Mouse (Mus musculus) embryonic facial prominence, embryonic 10.5 days (tissue): ENCODE data around the gene Pdcd1lg2. TPM values are rescaled to one million over a fixed set of nuclear protein-coding genes. Genes with fewer than 3 reads are reported as not detected.

Experiments
- DNase-seq: peaks from one replicate; pipeline ENCODE4 v3.0.0-alpha.2; 2017; ENCODE audit warnings: low spot score
- H3K27ac ChIP-seq: fragments of 300-500 bp; sonication (generic); replicated peaks from 2 replicates; pipeline ENCODE4 v1.5.1; 2016; ENCODE audit warnings: mild to moderate bottlenecking
- H3K27me3 ChIP-seq: fragments of 300-500 bp; sonication (generic); replicated peaks from 2 replicates; pipeline ENCODE4 v1.6.1; 2016; ENCODE audit warnings: low read depth, mild to moderate bottlenecking; ENCODE audit not compliant: poor library complexity, severe bottlenecking
- H3K36me3 ChIP-seq: fragments of 300-500 bp; sonication (generic); replicated peaks from 2 replicates; pipeline ENCODE4 v1.6.1; 2016; ENCODE audit warnings: mild to moderate bottlenecking, moderate library complexity
- H3K4me1 ChIP-seq: fragments of 300-500 bp; sonication (generic); 2 replicates; pipeline ENCODE4 v1.6.1; 2016
- H3K4me3 ChIP-seq: fragments of 300-500 bp; sonication (generic); 2 replicates; pipeline ENCODE4 v1.5.1; 2016; ENCODE audit warnings: mild to moderate bottlenecking, moderate library complexity
- H3K9me3 ChIP-seq: fragments of 300-500 bp; sonication (generic); 2 replicates; pipeline ENCODE4 v1.6.1; 2016; ENCODE audit warnings: mild to moderate bottlenecking
- WGBS: fragments of 180-500 bp; shearing (Covaris S2); methylation state at CpG from one replicate; pipeline ENCODE4 v1.1.7; 2016; 5-methylcytosine and 5-hydroxymethylcytosine counted together
- polyA plus RNA-seq: library from polyadenylated mRNA; unstranded; fragments of >200 nt; fragmentation: Nextera tagmentation; extraction: Ambion mirVana; gene quantifications from 2 replicates; pipeline ENCODE4 v1.2.1, GENCODE M21; 2016

Gene Pdcd1lg2
- polyA plus RNA-seq, 1 experiment from 2014 or later = not detected

GRCm38 (mm10) chr19:29466819-29467218 lies 56.1 kb downstream of the Pdcd1lg2 start:
- Histone ChIP-seq H3K27ac (no peak overlapping the region), H3K4me1 (peaks cover 14% of the 10 kb centered on the region), H3K36me3 (no peaks in the 10 kb centered on the region), H3K4me3 (no peak overlapping the region), H3K27me3 (no peaks in the 10 kb centered on the region), H3K9me3 (no peaks in the 10 kb centered on the region)
- 92% methylated on average over 9 of the region's 9 CpGs for WGBS
- no peak for DNase-seq

- Histone ChIP-seq H3K9me3 (no peaks in the 10 kb centered on the region), H3K4me3 (no peak overlapping the region), H3K4me1 (peaks cover 14% of the 10 kb centered on the region), H3K27ac (no peak overlapping the region), H3K27me3 (no peaks in the 10 kb centered on the region), H3K36me3 (no peaks in the 10 kb centered on the region)
- no peak for DNase-seq
- WGBS = 89% methylated on average over 10 of the region's 10 CpGs
These were observed 58.4 kb downstream of the Pdcd1lg2 start for GRCm38 (mm10) chr19:29468941-29469685.

DNA sequence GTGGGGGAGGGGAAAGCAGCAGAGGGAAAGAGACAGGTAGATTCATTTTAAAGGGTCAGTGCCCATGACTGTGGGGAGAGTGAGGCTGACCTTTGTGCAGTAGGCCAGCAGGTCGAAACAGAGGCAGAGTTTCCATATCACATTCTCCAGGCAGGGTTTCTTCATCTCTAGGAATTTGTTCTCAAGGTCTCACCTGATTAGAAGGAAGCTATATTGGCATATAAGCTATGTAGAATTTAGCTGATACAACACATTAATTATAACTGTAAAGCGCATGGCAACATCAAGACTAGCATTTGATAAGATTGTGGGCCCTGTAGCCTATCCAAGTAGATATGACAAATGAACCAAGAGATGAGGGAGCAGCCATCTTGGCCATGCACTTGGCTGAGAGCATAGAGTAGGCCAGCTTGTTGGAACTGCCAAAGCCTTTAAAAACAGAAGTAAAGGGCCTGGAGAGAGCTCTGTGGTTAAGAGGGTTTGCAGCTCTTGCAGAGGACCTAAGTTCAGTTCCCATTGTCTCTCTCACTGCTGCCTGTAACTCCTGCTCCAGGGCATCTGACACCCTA lies 59.1 kb downstream of the Pdcd1lg2 start:
- H3K27ac ChIP-seq = no peak overlapping the region
- no peak for DNase-seq
- H3K4me3 ChIP-seq = no peak overlapping the region
- no peaks in the 10 kb centered on the region for H3K9me3 ChIP-seq
- 97% methylated on average over 2 of the region's 2 CpGs for WGBS
- no peaks in the 10 kb centered on the region for H3K36me3 ChIP-seq
- no peaks in the 10 kb centered on the region for H3K27me3 ChIP-seq
- peaks cover 14% of the 10 kb centered on the region for H3K4me1 ChIP-seq

- Histone ChIP-seq H3K36me3 (no peaks in the 10 kb centered on the region), H3K27me3 (no peaks in the 10 kb centered on the region), H3K4me1 (peaks cover 14% of the 10 kb centered on the region), H3K4me3 (no peak overlapping the region), H3K27ac (no peak overlapping the region), H3K9me3 (no peaks in the 10 kb centered on the region)
- DNase-seq = peak; percentile 14
- WGBS = 25% methylated on average over 4 of the region's 4 CpGs
These were observed 59.9 kb downstream of the Pdcd1lg2 start for GRCm38 (mm10) chr19:29470652-29471051.

DNA sequence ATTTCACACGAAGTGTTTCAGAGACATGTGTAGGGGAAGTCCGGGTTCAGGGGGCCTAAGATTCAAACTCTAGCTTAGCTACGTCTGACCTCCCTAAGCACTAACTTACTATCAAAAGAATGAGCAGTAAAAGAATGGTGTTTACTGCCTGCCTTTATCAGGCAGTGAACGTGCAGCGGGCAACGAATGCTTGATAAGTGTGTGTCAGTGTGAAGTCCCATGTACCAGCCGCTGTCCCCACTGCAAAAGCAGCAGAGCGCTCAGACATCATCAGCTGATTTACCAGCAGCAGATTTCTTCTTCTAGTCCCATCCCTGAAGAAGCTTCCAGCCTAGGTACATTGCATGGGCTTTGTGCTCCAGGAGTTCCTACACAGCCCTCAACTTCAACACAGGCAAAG lies 61.7 kb downstream of the Pdcd1lg2 start:
- WGBS = 91% methylated on average over 8 of the region's 8 CpGs
- Histone ChIP-seq H3K27me3 (no peaks in the 10 kb centered on the region), H3K9me3 (no peaks in the 10 kb centered on the region), H3K27ac (no peak overlapping the region), H3K4me1 (peaks cover 14% of the 10 kb centered on the region), H3K4me3 (no peak overlapping the region), H3K36me3 (no peaks in the 10 kb centered on the region)
- no peak for DNase-seq

DNA sequence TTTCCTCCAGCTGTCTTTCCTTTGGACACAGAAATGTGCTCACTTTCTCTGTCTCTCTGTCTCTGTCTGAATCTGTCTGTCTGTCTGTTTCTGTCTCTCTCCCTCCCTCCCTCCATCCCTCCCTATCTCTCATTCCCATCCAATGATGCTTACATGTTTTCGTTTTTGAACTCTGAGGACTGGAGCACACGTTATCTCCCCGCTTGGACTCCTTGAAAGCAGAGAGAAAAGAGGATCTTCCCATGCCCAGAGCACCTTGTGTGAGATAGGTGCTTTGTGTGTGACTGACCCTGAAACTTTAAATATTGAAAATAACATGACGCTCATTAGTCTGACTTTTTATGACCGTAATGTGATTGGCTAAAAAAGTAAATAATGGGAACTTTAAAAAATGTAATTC lies 62.2 kb downstream of the Pdcd1lg2 start:
- DNase-seq = no peak
- H3K9me3 ChIP-seq = no peaks in the 10 kb centered on the region
- 94% methylated on average over 5 of the region's 5 CpGs for WGBS
- no peaks in the 10 kb centered on the region for H3K27me3 ChIP-seq
- no peak overlapping the region for H3K27ac ChIP-seq
- no peaks in the 10 kb centered on the region for H3K36me3 ChIP-seq
- no peak overlapping the region for H3K4me3 ChIP-seq
- peaks cover 14% of the 10 kb centered on the region for H3K4me1 ChIP-seq

- no peaks in the 10 kb centered on the region for H3K27me3 ChIP-seq
- 61% methylated on average over 2 of the region's 2 CpGs for WGBS
- no peak overlapping the region for H3K27ac ChIP-seq
- no peaks in the 10 kb centered on the region for H3K36me3 ChIP-seq
- peaks cover 14% of the 10 kb centered on the region for H3K4me1 ChIP-seq
- H3K9me3 ChIP-seq = no peaks in the 10 kb centered on the region
- H3K4me3 ChIP-seq = no peak overlapping the region
- no peak for DNase-seq
These were observed 64.1 kb downstream of the Pdcd1lg2 start for GRCm38 (mm10) chr19:29474803-29475202.

DNA sequence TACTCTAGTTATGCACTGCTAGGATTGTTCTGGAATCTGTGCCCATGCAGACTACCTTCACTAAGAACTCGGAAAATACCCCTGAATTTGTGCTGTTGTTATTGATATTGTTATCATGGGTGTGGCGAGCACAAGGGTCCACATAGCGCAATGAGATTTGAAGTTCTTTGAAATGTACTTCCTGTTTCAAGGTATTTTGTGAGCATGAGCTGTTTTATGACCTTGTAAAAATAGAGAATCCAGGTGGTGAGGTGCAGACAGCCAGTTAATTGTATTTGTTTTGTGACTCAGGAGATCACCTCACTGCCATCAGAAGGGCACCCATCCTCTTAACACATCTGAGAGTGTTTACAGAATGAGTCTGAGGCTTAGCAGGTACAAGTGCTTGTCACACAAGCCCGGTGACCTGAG lies 64.5 kb downstream of the Pdcd1lg2 start:
- no peaks in the 10 kb centered on the region for H3K9me3 ChIP-seq
- H3K27ac ChIP-seq = no peak overlapping the region
- no peaks in the 10 kb centered on the region for H3K27me3 ChIP-seq
- H3K4me3 ChIP-seq = no peak overlapping the region
- no peaks in the 10 kb centered on the region for H3K36me3 ChIP-seq
- 85% methylated on average over 4 of the region's 4 CpGs for WGBS
- no peak for DNase-seq
- peaks cover 11% of the 10 kb centered on the region for H3K4me1 ChIP-seq

GRCm38 (mm10) chr19:29478598-29478997 lies 67.9 kb downstream of the Pdcd1lg2 start:
- Histone ChIP-seq H3K9me3 (no peaks in the 10 kb centered on the region), H3K27me3 (no peaks in the 10 kb centered on the region), H3K4me1 (0 out of 2 replicates have a peak, but pooled peaks cover 3% of the 10 kb centered on the region), H3K27ac (no peak overlapping the region), H3K36me3 (no peaks in the 10 kb centered on the region), H3K4me3 (no peak overlapping the region)
- DNase-seq = no peak
- 52% methylated on average over 4 of the region's 4 CpGs for WGBS

- WGBS = 79% methylated on average over 6 of the region's 6 CpGs
- Histone ChIP-seq H3K27ac (no peak overlapping the region), H3K4me3 (no peak overlapping the region), H3K27me3 (no peaks in the 10 kb centered on the region), H3K4me1 (peaks cover 6% of the 10 kb centered on the region; the same call in 1 of the 2 replicates), H3K36me3 (no peaks in the 10 kb centered on the region), H3K9me3 (no peaks in the 10 kb centered on the region)
- DNase-seq = no peak
These were observed 70.9 kb downstream of the Pdcd1lg2 start for GRCm38 (mm10) chr19:29481578-29481977.

- Histone ChIP-seq H3K4me1 (peaks cover 6% of the 10 kb centered on the region; the same call in 1 of the 2 replicates), H3K9me3 (no peaks in the 10 kb centered on the region), H3K27ac (no peak overlapping the region; the same call in 1 of the 2 replicates), H3K4me3 (no peak overlapping the region), H3K27me3 (no peaks in the 10 kb centered on the region), H3K36me3 (no peaks in the 10 kb centered on the region)
- DNase-seq = no peak
- WGBS = 62% methylated on average over 5 of the region's 5 CpGs
These were observed 71.4 kb downstream of the Pdcd1lg2 start for GRCm38 (mm10) chr19:29482148-29482547.

DNA sequence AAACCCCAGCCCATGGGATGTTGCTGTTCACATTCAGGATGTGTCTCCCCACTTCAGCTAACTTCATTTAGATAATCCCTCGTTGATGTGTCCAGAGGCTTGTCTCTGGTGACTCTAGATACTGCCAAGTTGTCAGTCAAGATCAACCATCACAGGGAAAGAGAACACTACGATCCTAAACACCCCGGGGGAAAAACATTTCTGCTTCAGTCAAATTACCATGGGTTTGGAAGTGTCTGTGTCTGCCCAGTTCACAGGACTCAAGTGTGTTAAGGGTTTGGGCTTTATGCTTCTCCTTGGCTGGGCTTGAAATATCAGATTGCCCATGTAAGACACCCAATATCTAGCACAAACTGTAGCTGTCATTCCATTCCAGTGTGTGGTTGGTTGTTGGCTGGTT lies 71.9 kb downstream of the Pdcd1lg2 start:
- H3K27ac ChIP-seq = no peak overlapping the region; the same call in 1 of the 2 replicates
- no peaks in the 10 kb centered on the region for H3K36me3 ChIP-seq
- WGBS = 54% methylated on average over 3 of the region's 3 CpGs
- peaks cover 6% of the 10 kb centered on the region; the same call in 1 of the 2 replicates for H3K4me1 ChIP-seq
- H3K9me3 ChIP-seq = no peaks in the 10 kb centered on the region
- no peak overlapping the region for H3K4me3 ChIP-seq
- no peak for DNase-seq
- no peaks in the 10 kb centered on the region for H3K27me3 ChIP-seq

- no peak overlapping the region for H3K27ac ChIP-seq
- WGBS = 78% methylated on average over 2 of the region's 2 CpGs
- no peaks in the 10 kb centered on the region for H3K27me3 ChIP-seq
These were observed 72.7 kb downstream of the Pdcd1lg2 start for GRCm38 (mm10) chr19:29483386-29483785.

More at GRCm38 (mm10) chr19:29483386-29483785, 72.7 kb downstream of the Pdcd1lg2 start:
- no peak for DNase-seq
- Histone ChIP-seq H3K4me3 (no peak overlapping the region), H3K9me3 (no peaks in the 10 kb centered on the region), H3K36me3 (no peaks in the 10 kb centered on the region), H3K4me1 (peaks cover 12% of the 10 kb centered on the region; the same call in 1 of the 2 replicates)
